Mouse (Mus musculus): Measurements from ENCODE around the gene Ilf2. TPM values are rescaled to one million over a fixed set of nuclear protein-coding genes. Genes with fewer than 3 reads are reported as not detected.

The Ilf2 gene
- 150 and 158 TPM in 2 replicates for polyA plus RNA-seq (2015; fragmentation: Nextera tagmentation; extraction: Ambion mirVana)

DNA sequence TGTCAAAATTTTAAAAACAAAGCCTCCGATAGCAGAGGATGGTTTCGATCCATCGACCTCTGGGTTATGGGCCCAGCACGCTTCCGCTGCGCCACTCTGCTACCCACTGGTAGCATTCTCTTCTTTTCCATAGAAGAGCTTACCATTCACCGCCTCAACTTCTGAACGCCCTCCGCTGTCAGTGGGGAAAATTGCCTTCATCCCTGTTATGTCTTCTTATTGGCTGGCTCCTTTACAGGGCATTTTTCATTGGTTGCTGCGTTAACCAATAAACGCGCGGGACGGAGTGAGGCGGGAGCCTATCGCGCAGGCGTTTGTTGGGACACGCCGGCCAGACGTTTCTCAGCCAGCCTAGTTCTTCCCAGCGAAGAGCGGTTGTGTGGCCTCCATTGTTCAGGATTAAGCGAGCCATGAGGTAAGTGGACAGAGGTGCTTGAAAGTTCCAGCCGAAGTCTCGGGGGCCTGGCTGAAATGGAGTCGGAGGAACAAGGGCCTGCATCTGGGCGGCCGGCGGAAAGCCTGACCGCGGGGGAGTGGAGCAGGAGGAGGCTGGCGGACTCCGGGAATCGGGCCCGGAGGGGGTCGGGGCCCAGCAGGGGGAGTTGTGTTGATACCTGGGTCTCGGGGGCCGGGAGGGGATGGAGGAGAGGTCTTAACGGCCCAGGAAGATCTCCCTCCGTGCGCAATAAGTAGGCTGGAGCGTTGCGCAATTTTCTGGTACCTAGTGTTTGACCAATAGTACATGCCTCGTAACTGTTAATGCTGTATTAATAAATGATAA is at the start of gene Ilf2:
Gene Ilf2 (plus strand): TSS at position 296 of the 781 bp plus-strand sequence.

GRCm38 (mm10) chr3:90433381-90434020 is 42.4 kb upstream of the Ilf2 start, which contains the start of gene Ints3:
Gene Ints3 (minus strand): TSS chr3:90433622.

DNA sequence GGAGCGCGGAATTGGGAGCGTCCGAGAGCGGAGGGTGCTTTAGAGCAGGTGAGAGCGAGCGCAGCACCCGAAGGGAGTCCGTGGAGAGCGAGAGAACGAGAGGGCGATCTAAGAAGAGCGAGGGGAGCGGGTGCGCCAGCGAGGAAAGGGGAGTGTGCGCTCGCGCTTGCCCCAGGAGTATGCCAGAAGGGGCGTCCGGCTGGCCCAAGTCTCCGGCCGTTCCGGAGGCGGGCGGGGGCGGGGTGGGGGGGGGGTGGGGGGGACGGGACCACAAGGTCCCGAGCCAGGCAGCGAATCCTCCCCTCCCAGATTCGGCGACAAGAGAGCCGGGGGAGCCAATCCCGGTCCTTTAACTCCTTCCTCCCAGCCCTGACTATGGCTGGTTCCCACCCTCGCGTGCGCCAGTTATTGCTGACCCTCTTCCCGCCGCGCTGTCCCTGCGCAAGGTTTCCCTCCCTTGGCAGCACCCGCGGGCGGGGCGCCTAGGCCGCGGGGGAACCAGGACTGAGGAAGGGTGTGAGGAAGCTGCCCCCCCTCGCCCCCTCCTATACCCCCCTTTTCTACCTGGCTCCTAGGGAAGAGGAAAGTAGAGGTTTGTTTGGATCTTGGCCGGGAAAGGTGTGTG is 10.1 kb upstream of the Ilf2 start, which contains the start of gene Npr1:
Gene Npr1 (minus strand): TSS at position 181 of the 625 bp plus-strand sequence.

GRCm38 (mm10) chr3:90490696-90491256 is 14.8 kb downstream of the Ilf2 start, which contains the start of gene Snapin:
Gene Snapin (minus strand): TSS chr3:90491033.

DNA sequence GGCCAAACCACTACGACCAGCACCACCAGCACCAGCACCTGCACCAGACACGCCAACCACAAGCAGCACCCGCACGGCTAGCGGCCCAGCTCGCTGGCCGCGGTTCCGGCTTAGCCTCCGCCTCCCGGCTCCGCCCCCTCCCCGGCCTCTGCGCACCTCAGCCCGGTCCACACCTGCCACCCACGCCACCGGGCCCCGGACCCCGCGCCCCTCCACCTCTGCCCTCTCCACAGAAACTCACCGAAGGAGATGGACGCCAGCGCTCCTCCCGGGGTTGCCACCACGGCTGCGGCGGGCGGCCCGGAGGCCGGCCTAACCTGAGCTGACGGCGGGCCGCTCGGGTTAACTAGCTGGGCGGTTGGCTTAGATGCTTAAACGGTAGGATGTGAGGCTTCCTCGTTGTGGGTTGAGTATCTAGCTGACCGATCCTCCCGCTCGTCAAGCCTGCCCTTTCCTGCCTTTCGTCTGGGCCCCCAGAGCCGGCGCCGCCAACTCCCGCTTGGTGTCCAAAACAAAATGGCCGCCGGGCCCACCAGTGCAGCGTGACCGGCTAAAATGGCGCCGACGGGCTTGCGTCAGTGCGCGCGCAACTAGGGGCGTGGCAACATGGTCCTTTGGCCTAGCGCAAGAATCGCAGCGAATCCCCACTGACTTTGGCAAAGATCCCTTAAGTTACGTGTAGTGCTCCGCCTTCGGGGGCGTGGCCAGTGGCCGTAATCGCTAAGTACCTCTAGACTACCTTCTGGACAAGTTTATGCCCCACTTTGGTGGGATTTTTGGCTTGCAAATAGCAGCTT is 33.2 kb downstream of the Ilf2 start, which contains the start of gene Chtop:
Gene Chtop (minus strand): TSS at position 549 of the 797 bp plus-strand sequence.

DNA sequence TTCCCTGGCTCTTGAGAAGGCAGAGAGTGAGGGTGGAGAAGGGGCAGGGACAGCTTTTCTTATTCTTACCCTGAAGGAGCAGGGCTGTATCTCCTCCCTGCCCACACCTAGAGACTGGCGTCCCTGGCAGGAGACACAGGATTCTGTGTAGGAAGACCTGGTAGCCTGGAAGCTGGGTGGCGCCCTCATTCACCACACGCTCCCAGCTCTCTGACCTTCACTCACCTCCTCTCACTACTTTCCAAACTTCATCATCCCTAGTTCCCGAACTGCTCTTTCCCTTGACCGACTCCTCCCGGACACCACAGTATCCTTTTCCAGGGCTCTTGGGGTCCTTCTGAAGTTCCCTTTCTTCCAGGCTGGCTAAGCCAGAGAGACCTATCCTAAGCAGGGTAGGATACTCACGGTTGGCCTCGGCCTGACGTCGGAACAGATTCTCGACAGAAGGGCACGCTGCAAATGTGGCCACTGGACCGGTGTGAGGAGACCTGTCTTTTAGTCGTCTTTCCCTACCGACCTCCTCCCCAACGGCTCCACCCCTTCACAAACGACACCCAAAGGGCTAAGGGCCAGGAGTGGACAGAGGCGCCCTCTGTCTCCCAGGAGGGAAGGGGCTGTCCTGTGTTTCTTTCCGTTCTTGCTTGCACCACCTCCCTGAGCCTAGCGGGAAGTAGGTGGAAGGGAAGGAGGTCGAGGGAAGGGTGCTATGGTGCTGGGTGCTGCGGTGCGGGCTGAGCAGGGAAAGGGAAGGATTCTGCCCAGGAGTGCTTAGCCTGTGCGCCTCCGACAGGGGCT is 38.1 kb downstream of the Ilf2 start, which contains the start of the genes S100a1 and S100a13:
Gene S100a1 (minus strand): TSS at position 597 of the 795 bp plus-strand sequence.
Gene S100a13 (plus strand): TSS at position 640 of the 795 bp plus-strand sequence.

DNA sequence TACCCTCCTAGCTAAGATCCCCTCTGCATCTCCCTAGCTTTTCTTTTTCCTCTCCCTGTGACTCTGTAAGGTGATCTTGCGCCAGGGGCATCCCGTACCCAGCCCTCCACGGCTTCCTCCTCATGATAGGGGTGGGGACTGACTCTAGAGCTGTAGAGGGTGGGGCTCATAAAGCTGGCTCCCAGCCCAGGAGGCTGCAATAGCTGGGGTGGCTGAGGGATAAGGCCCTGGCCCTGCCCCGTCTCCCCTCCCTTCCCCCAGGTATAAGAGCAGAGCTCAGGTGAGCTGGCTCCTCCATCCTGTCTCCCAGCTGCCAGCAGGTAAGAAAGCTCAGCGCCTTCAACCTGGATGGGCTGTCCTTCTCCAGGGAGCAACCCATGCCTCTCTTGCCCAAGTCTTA is 50.7 kb downstream of the Ilf2 start, which contains the start of gene S100a14:
Gene S100a14 (plus strand): TSS at position 277 of the 400 bp plus-strand sequence.

GRCm38 (mm10) chr3:90537141-90537904 is 61.4 kb downstream of the Ilf2 start, which contains the start of gene S100a16:
Gene S100a16 (plus strand): TSS chr3:90537254.

Other genes with a start within 250 kb of the Ilf2 start
- 118 and 126 TPM in 2 replicates for gene Jtb, start 244.5 kb upstream of the Ilf2 start, polyA plus RNA-seq (2015; fragmentation: Nextera tagmentation; extraction: Ambion mirVana)
- 1.1 and 1.5 TPM in 2 replicates for gene Creb3l4, start 232.6 kb upstream of the Ilf2 start, polyA plus RNA-seq (2015; fragmentation: Nextera tagmentation; extraction: Ambion mirVana)
- 65.1 and 72.0 TPM in 2 replicates for gene Slc39a1, start 228.0 kb upstream of the Ilf2 start, polyA plus RNA-seq (2015; fragmentation: Nextera tagmentation; extraction: Ambion mirVana)
- 13.4 and 16.6 TPM in 2 replicates for gene Crtc2, start 222.0 kb upstream of the Ilf2 start, polyA plus RNA-seq (2015; fragmentation: Nextera tagmentation; extraction: Ambion mirVana)
- 6.4 and 7.7 TPM in 2 replicates for gene Dennd4b, start 210.9 kb upstream of the Ilf2 start, polyA plus RNA-seq (2015; fragmentation: Nextera tagmentation; extraction: Ambion mirVana)
- gene Gatad2b, start 182.9 kb upstream of the Ilf2 start, polyA plus RNA-seq (2015; fragmentation: Nextera tagmentation; extraction: Ambion mirVana): 11.2 and 14.6 TPM in 2 replicates
- gene Slc27a3, start 86.2 kb upstream of the Ilf2 start, polyA plus RNA-seq (2015; fragmentation: Nextera tagmentation; extraction: Ambion mirVana): 32.3 and 32.4 TPM in 2 replicates
- gene Ints3, start 42.5 kb upstream of the Ilf2 start, polyA plus RNA-seq (2015; fragmentation: Nextera tagmentation; extraction: Ambion mirVana): 19.9 and 23.1 TPM in 2 replicates
- 2.8 and 3.6 TPM in 2 replicates for gene Npr1, start 10.3 kb upstream of the Ilf2 start, polyA plus RNA-seq (2015; fragmentation: Nextera tagmentation; extraction: Ambion mirVana)
- gene Snapin, start 14.9 kb downstream of the Ilf2 start, polyA plus RNA-seq (2015; fragmentation: Nextera tagmentation; extraction: Ambion mirVana): 107 and 109 TPM in 2 replicates
- gene Chtop, start 33.4 kb downstream of the Ilf2 start, polyA plus RNA-seq (2015; fragmentation: Nextera tagmentation; extraction: Ambion mirVana): 148 and 149 TPM in 2 replicates
- gene S100a1, start 38.3 kb downstream of the Ilf2 start, polyA plus RNA-seq (2015; fragmentation: Nextera tagmentation; extraction: Ambion mirVana): 121 and 135 TPM in 2 replicates
- gene S100a13, start 38.3 kb downstream of the Ilf2 start, polyA plus RNA-seq (2015; fragmentation: Nextera tagmentation; extraction: Ambion mirVana): 50.6 and 58.5 TPM in 2 replicates
- gene S100a14, start 50.7 kb downstream of the Ilf2 start, polyA plus RNA-seq (2015; fragmentation: Nextera tagmentation; extraction: Ambion mirVana): not detected in 2 replicates
- gene S100a16, start 61.1 kb downstream of the Ilf2 start, polyA plus RNA-seq (2015; fragmentation: Nextera tagmentation; extraction: Ambion mirVana): 145 and 153 TPM in 2 replicates
- gene S100a3, start 84.5 kb downstream of the Ilf2 start, polyA plus RNA-seq (2015; fragmentation: Nextera tagmentation; extraction: Ambion mirVana): 5.1 TPM in 2 replicates
- not detected in 2 replicates for gene S100a2, start 114.1 kb downstream of the Ilf2 start, polyA plus RNA-seq (2015; fragmentation: Nextera tagmentation; extraction: Ambion mirVana)
- not detected in 2 replicates for gene Gm42674, start 125.8 kb downstream of the Ilf2 start, polyA plus RNA-seq (2015; fragmentation: Nextera tagmentation; extraction: Ambion mirVana)
- 6.7 and 10.3 TPM in 2 replicates for gene S100a4, start 127.6 kb downstream of the Ilf2 start, polyA plus RNA-seq (2015; fragmentation: Nextera tagmentation; extraction: Ambion mirVana)
- not detected in 2 replicates for gene S100a5, start 132.4 kb downstream of the Ilf2 start, polyA plus RNA-seq (2015; fragmentation: Nextera tagmentation; extraction: Ambion mirVana)
- gene S100a6, start 136.8 kb downstream of the Ilf2 start, polyA plus RNA-seq (2015; fragmentation: Nextera tagmentation; extraction: Ambion mirVana): 129 and 201 TPM in 2 replicates
- gene S100a7a, start 177.9 kb downstream of the Ilf2 start, polyA plus RNA-seq (2015; fragmentation: Nextera tagmentation; extraction: Ambion mirVana): not detected in 2 replicates
- 11.8 and 22.1 TPM in 2 replicates for gene S100a8, start 192.9 kb downstream of the Ilf2 start, polyA plus RNA-seq (2015; fragmentation: Nextera tagmentation; extraction: Ambion mirVana)
- gene S100a9, start 219.6 kb downstream of the Ilf2 start, polyA plus RNA-seq (2015; fragmentation: Nextera tagmentation; extraction: Ambion mirVana): 7.1 and 12.3 TPM in 2 replicates